Mouse (Mus musculus) embryonic facial prominence, embryonic 10.5 days (tissue): ENCODE results near the gene Pxk. TPM values are rescaled to one million over a fixed set of nuclear protein-coding genes. Genes with fewer than 3 reads are reported as not detected.
A peak's percentile ranks its signal among the peaks of the same experiment; 100 is the strongest.
"Not testable (repeated sequence)": the region's sequence is repeated elsewhere in the genome, so short reads cannot be mapped to it uniquely, and the experiment has no call there.

Source experiments
- DNase-seq: peaks from one replicate; pipeline ENCODE4 v3.0.0-alpha.2; 2017; ENCODE audit warnings: low spot score
- H3K27ac ChIP-seq: fragments of 300-500 bp; sonication (generic); replicated peaks from 2 replicates; pipeline ENCODE4 v1.5.1; 2016; ENCODE audit warnings: mild to moderate bottlenecking
- H3K27me3 ChIP-seq: fragments of 300-500 bp; sonication (generic); replicated peaks from 2 replicates; pipeline ENCODE4 v1.6.1; 2016; ENCODE audit warnings: low read depth, mild to moderate bottlenecking; ENCODE audit not compliant: poor library complexity, severe bottlenecking
- H3K36me3 ChIP-seq: fragments of 300-500 bp; sonication (generic); replicated peaks from 2 replicates; pipeline ENCODE4 v1.6.1; 2016; ENCODE audit warnings: mild to moderate bottlenecking, moderate library complexity
- H3K4me1 ChIP-seq: fragments of 300-500 bp; sonication (generic); 2 replicates; pipeline ENCODE4 v1.6.1; 2016
- H3K4me3 ChIP-seq: fragments of 300-500 bp; sonication (generic); 2 replicates; pipeline ENCODE4 v1.5.1; 2016; ENCODE audit warnings: mild to moderate bottlenecking, moderate library complexity
- H3K9me3 ChIP-seq: fragments of 300-500 bp; sonication (generic); 2 replicates; pipeline ENCODE4 v1.6.1; 2016; ENCODE audit warnings: mild to moderate bottlenecking
- WGBS: fragments of 180-500 bp; shearing (Covaris S2); methylation state at CpG from one replicate; pipeline ENCODE4 v1.1.7; 2016; 5-methylcytosine and 5-hydroxymethylcytosine counted together
- polyA plus RNA-seq: library from polyadenylated mRNA; unstranded; fragments of >200 nt; fragmentation: Nextera tagmentation; extraction: Ambion mirVana; gene quantifications from 2 replicates; pipeline ENCODE4 v1.2.1, GENCODE M21; 2016

Gene Pxk
- polyA plus RNA-seq, 1 experiment from 2014 or later = 17.3 TPM

GRCm38 (mm10) chr14:8159141-8159540 lies 61.1 kb downstream of the Pxk start:
- H3K27ac ChIP-seq = no peak overlapping the region
- WGBS = 84% methylated on average over 3 of the region's 3 CpGs
- H3K9me3 ChIP-seq = no peaks in the 10 kb centered on the region
- no peak for DNase-seq
- no peaks in the 10 kb centered on the region for H3K27me3 ChIP-seq
- no peaks in the 10 kb centered on the region for H3K4me1 ChIP-seq
- peaks cover 38% of the 10 kb centered on the region for H3K36me3 ChIP-seq
- no peak overlapping the region for H3K4me3 ChIP-seq

- no peaks in the 10 kb centered on the region for H3K27me3 ChIP-seq
- no peaks in the 10 kb centered on the region for H3K9me3 ChIP-seq
- no peak for DNase-seq
- H3K27ac ChIP-seq = no peak overlapping the region
- H3K4me1 ChIP-seq = no peaks in the 10 kb centered on the region
- H3K36me3 ChIP-seq = peaks cover 65% of the 10 kb centered on the region
- no peak overlapping the region for H3K4me3 ChIP-seq
- WGBS = 85% methylated on average over 2 of the region's 2 CpGs
Observed at GRCm38 (mm10) chr14:8161777-8162176, 63.8 kb downstream of the Pxk start.

- Histone ChIP-seq H3K4me3 (no peak overlapping the region), H3K27me3 (no peaks in the 10 kb centered on the region), H3K9me3 (no peaks in the 10 kb centered on the region), H3K36me3 (peaks cover 89% of the 10 kb centered on the region), H3K4me1 (no peaks in the 10 kb centered on the region), H3K27ac (no peak overlapping the region)
- 85% methylated on average over 7 of the region's 7 CpGs for WGBS
- DNase-seq = no peak
Observed at GRCm38 (mm10) chr14:8164463-8164862, 66.5 kb downstream of the Pxk start.

GRCm38 (mm10) chr14:8172507-8173410 lies 74.7 kb downstream of the Pxk start, which contains the start of gene Pdhb:
TSS of gene Pdhb (minus strand) at chr14:8173025.
- H3K27ac ChIP-seq = peak within 1 kb of the TSS; percentile 95
- H3K4me1 ChIP-seq = peaks cover 11% of the 10 kb centered on the region
- peak within 1 kb of the TSS; percentile 96 for H3K4me3 ChIP-seq
- H3K27me3 ChIP-seq = no peaks in the 10 kb centered on the region
- no peaks in the 10 kb centered on the region for H3K9me3 ChIP-seq
- DNase-seq = peak; percentile 99
- H3K36me3 ChIP-seq = peaks cover 34% of the 10 kb centered on the region
- WGBS = under 1% methylated on average over 64 of the region's 64 CpGs

GRCm38 (mm10) chr14:8173542-8174250 lies 75.7 kb downstream of the Pxk start:
- 39% methylated on average over 7 of the region's 7 CpGs for WGBS
- Histone ChIP-seq H3K36me3 (peaks cover 25% of the 10 kb centered on the region), H3K27ac (peak overlapping the region; percentile 95), H3K4me3 (peak overlapping the region; percentile 96), H3K4me1 (peaks cover 11% of the 10 kb centered on the region)
- DNase-seq, H3K9me3 ChIP-seq, H3K27me3 ChIP-seq: not testable (repeated sequence)

- DNase-seq = no peak
- H3K36me3 ChIP-seq = peaks cover 16% of the 10 kb centered on the region
- peaks cover 11% of the 10 kb centered on the region for H3K4me1 ChIP-seq
- WGBS = 88% methylated on average over 5 of the region's 5 CpGs
- H3K27me3 ChIP-seq = no peaks in the 10 kb centered on the region
- H3K4me3 ChIP-seq = no peak overlapping the region
- H3K9me3 ChIP-seq = no peaks in the 10 kb centered on the region
- no peak overlapping the region for H3K27ac ChIP-seq
Observed at GRCm38 (mm10) chr14:8174634-8175033, 76.6 kb downstream of the Pxk start.

- H3K36me3 ChIP-seq = no peaks in the 10 kb centered on the region; the same call in 1 of the 2 replicates
- peaks cover 11% of the 10 kb centered on the region for H3K4me1 ChIP-seq
- H3K4me3 ChIP-seq = no peak overlapping the region
- H3K9me3 ChIP-seq = no peaks in the 10 kb centered on the region
- no peaks in the 10 kb centered on the region for H3K27me3 ChIP-seq
- WGBS = 66% methylated on average over 5 of the region's 5 CpGs
- H3K27ac ChIP-seq = no peak overlapping the region
- peak; percentile 39 for DNase-seq
Observed at GRCm38 (mm10) chr14:8176251-8176650, 78.2 kb downstream of the Pxk start.

GRCm38 (mm10) chr14:8180371-8181035 lies 82.5 kb downstream of the Pxk start:
- no peaks in the 10 kb centered on the region for H3K9me3 ChIP-seq
- no peaks in the 10 kb centered on the region for H3K4me1 ChIP-seq
- H3K4me3 ChIP-seq = no peak overlapping the region
- DNase-seq = no peak
- WGBS = 75% methylated on average over 4 of the region's 4 CpGs
- no peaks in the 10 kb centered on the region for H3K36me3 ChIP-seq
- no peaks in the 10 kb centered on the region for H3K27me3 ChIP-seq
- no peak overlapping the region for H3K27ac ChIP-seq

GRCm38 (mm10) chr14:8183330-8183729 lies 85.3 kb downstream of the Pxk start:
- Histone ChIP-seq H3K4me3 (no peak overlapping the region), H3K4me1 (no peaks in the 10 kb centered on the region), H3K36me3 (no peaks in the 10 kb centered on the region), H3K27ac (no peak overlapping the region), H3K9me3 (no peaks in the 10 kb centered on the region), H3K27me3 (no peaks in the 10 kb centered on the region)
- DNase-seq = no peak
- WGBS = 59% methylated on average over 3 of the region's 3 CpGs

GRCm38 (mm10) chr14:8186278-8187045 lies 88.5 kb downstream of the Pxk start:
- H3K27me3 ChIP-seq = no peaks in the 10 kb centered on the region
- H3K4me3 ChIP-seq = no peak overlapping the region
- H3K9me3 ChIP-seq = no peaks in the 10 kb centered on the region
- H3K27ac ChIP-seq = no peak overlapping the region
- 92% methylated on average over 6 of the region's 6 CpGs for WGBS
- H3K36me3 ChIP-seq = no peaks in the 10 kb centered on the region
- no peak for DNase-seq
- no peaks in the 10 kb centered on the region for H3K4me1 ChIP-seq

GRCm38 (mm10) chr14:8190556-8190955 lies 92.5 kb downstream of the Pxk start:
- Histone ChIP-seq H3K27me3 (no peaks in the 10 kb centered on the region), H3K36me3 (no peaks in the 10 kb centered on the region), H3K4me1 (no peaks in the 10 kb centered on the region), H3K9me3 (no peaks in the 10 kb centered on the region), H3K27ac (no peak overlapping the region), H3K4me3 (no peak overlapping the region)
- WGBS = 90% methylated on average over 3 of the region's 3 CpGs
- no peak for DNase-seq
